Mouse (Mus musculus): Measurements from ENCODE around the gene Gzmf.
A peak's percentile ranks its signal among the peaks of the same experiment; 100 is the strongest.
"Not testable (repeated sequence)": the region's sequence is repeated elsewhere in the genome, so short reads cannot be mapped to it uniquely, and the experiment has no call there.

Gene Gzmf

DNA sequence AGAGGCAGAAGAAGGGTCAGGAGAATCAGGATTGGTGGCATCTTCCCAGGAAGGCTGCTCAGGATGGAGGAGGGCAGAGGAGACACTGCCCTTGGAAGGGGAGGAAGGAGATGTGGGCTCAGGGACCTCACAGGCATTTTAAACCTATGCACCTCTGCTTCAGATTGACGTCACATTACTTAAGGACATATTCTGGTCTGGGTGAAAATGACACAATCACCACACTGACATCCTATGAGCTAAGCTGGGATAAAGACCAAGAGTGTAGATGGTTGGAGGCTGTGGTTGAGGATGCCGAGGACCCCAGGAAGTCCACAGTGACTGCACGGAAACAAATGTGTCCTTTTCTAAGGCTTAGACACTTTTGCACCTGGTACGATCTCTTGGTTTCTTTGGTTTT is at the start of gene Gzmf:
Gzmf (minus strand) TSS at position 101 of the 400 bp plus-strand sequence.
- no peak for DNase-seq

DNA sequence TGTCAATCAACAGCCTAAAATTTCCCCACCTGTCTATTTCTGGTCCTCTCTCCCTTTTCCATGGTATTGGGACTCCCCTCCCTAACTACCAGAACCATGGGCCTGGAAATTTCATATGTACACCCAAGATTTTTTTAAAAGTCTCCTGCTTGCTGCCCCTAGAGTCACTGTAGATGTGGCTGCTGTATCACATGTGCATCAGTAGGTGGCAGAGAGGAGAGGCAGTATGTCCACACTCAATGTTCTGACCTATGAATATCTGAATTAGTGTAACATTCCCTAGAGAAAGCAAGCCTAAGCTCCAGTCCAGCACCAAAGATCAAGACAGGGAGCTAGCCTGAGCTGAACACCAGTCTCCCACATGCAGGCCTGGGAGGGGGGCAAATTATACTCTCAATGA is 29.2 kb upstream of the Gzmf start:
- no peak for DNase-seq

GRCm38 (mm10) chr14:56234556-56234955 is 23.3 kb upstream of the Gzmf start, which contains the start of gene Gzmc:
Gene Gzmc (minus strand): TSS chr14:56234656.
- no peak for DNase-seq

GRCm38 (mm10) chr14:56205613-56206012 is 5.6 kb downstream of the Gzmf start:
- no peak for DNase-seq

DNA sequence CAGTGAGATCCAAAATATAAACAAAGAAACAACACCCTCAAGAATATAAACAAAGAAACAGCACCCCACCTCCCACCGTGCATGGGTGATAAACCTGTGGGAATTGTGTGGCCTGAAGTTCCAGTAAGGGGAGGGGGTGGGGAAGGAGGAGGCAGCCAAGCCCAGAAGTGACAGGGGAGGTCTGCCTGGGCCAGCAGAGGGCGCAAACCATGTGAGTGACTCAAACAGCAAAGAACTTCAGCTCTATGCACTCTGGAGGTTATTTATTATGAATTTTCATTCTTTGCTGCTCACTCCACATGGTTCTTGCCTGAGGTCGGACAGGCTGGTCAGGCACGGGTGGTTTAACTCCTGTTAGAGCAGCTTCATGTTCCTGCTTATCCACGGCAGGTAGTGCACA is 6.2 kb downstream of the Gzmf start:
- peak; percentile 47 for DNase-seq

DNA sequence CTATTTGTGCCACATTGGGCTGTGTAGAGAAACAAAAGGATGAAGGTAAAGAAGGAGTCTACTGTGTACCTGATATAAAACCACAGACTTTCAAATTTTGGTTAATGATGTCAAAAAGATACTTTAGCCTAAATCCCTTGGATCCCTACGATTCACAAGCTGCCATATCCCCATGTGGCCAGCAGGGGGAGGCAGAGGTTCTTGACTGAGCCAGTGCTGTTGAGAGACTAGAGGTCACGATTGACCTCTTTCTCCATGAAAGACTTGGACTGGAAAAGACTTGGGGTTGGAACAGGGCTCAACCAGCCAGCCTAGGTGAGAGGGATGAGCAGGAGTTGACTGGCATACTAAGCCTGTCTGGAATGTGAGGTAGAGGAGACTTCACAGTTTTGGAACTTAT is 7.2 kb downstream of the Gzmf start:
- DNase-seq, result peak; percentile 64

- DNase-seq, result no peak
Measured at GRCm38 (mm10) chr14:56186946-56187345, 24.3 kb downstream of the Gzmf start.

DNA sequence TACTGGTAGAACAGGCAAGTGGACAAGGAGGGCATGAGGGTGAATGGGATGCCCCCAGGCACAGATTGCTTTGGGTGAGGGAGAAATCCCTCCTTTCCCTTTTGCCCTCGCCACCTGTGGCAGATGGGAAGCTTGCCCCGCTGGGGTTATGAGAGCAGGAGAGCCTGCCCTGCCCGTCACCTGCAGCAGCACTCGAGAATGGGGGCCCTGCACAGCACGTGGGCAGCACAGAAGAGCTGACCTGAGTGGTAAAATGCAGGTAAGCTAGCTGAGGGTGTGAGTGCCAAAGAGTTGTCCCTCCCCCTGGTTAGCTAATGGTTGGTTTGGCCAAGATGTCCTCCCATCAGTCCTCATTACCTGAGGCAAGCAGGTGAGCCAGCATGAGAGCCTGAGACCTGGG is 24.7 kb downstream of the Gzmf start:
- no peak for DNase-seq

DNA sequence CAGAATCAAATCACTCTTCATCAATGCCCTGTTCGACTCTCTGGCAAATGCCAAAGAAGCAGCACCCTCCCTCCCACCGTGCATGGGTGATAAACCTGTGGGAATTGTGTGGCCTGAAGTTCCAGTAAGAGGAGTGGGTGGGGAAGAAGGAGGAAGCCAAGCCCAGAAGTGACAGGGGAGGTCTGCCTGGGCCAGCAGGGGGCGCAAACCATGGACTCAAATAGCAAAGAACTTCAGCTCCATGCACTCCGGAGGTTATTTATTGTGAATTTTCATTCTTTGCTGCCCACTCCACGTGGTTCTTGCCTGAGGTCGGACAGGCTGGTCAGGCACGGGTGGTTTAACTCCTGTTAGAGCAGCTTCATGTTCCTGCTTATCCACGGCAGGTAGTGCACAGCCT is 33.6 kb downstream of the Gzmf start:
- DNase-seq, result peak; percentile 33

GRCm38 (mm10) chr14:56174499-56174898 is 36.7 kb downstream of the Gzmf start, which contains the start of gene Gzmn:
Gene Gzmn (minus strand): TSS chr14:56174599.
- DNase-seq, result no peak

GRCm38 (mm10) chr14:56173396-56173795 is 37.8 kb downstream of the Gzmf start:
- no peak for DNase-seq

DNA sequence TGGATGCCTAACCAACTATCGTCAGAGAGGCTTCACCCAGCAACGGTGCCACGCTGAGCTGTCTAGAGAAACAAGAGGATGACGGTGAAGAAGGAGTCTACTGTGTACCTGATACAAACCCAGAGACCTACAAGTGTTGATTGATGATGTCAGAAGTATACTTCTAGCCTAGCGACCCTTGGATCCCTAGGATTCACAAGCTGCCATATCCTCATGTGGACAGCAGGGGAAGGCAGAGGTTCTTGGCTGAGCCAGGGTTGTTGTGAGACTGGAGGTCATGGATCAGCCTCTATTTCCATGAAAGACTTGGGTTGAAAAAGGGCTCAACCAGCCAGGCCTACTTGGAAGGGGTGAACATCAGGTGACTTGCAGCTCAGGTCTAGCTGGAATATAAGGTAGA is 38.5 kb downstream of the Gzmf start:
- no peak for DNase-seq

- DNase-seq, result no peak
Measured at GRCm38 (mm10) chr14:56168009-56168408, 43.2 kb downstream of the Gzmf start.

- no peak for DNase-seq
Measured at GRCm38 (mm10) chr14:56162109-56162508, 49.1 kb downstream of the Gzmf start.

DNA sequence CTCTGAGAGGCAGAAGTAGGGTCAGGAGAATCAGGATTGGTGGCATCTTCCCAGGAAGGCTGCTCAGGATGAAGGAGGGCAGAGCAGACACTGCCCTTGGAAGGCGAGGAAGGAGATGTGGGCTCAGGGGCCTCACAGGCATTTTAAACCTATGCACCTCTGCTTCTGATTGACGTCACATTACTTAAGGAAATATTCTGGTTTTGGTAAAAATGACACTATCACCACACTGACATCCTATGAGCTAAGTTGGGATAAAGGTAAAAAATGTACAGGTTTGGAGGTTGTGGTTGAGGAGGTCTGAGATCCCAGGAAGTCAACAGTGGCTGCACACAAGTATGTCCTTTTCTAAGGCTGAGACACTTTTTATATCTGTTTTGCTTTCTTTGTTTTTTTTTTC is 51.7 kb downstream of the Gzmf start, which contains the start of gene Gzmg:
Gzmg (minus strand) TSS at position 101 of the 400 bp plus-strand sequence.
- not testable (repeated sequence) for DNase-seq

DNA sequence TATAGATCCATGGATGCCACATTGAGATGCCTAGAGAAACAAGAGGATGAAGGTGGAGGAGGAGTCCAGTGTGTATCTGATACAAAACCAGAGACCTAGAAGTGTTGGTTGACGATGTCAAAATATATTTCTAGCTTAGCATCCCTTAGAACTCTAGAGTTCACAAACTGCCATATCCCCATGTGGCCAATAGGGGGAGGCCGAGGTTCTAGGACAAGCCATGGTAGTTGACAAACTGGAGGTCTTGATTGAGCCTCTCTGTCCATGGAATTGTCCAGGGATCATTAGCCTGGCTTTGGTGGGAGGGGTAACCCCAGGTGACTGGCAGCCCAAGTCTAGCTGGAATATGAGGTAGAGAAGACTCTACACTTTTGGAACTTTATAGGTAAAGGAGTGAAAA is 55.9 kb downstream of the Gzmf start:
- DNase-seq, result no peak

Measured in liver (tissue).